In genomic region chr15:103147779-103148178, GRCm38 (mm10) we compare ENCODE assay signal across 13 mouse cellular contexts. TPM values are rescaled to one million over a fixed set of nuclear protein-coding genes. Genes with fewer than 3 reads are reported as not detected.
A peak's percentile ranks its signal among the peaks of the same experiment; 100 is the strongest.
DNase-seq lines count a peak whose midpoint lies in the region; ATAC-seq lines count a peak whose summit lies in the region.
"Had no signal": no experiment of that assay in that cellular context is flagged by ENCODE, and none has a peak within 500 bp of the region (broad histone marks: within the 10 kb centered on the region; RNA-seq: fewer than 3 reads in every experiment).

No protein-coding gene starts in this region.

- H3K4me3 ChIP-seq in forebrain, embryonic 14.5 days (ENCODE audit: low read depth, low read length): no peak overlapping the region
- H3K4me3 ChIP-seq in forebrain, embryonic 11.5 days (ENCODE audit: low read depth, low read length): no peak overlapping the region
- H3K4me3 ChIP-seq in lung, embryonic 15.5 days: no peak overlapping the region
- no peak overlapping the region for H3K4me3 ChIP-seq in forebrain, embryonic 16.5 days (replicated peaks; ENCODE audit: low read length)

- WGBS in forebrain, embryonic 14.5 days: 18% methylated on average over 9 of the region's 9 CpGs
- 47% methylated on average over 9 of the region's 9 CpGs for WGBS in forebrain, embryonic 11.5 days
- 53% methylated on average over 9 of the region's 9 CpGs for WGBS in lung, embryonic 15.5 days
- 19% methylated on average over 9 of the region's 9 CpGs for WGBS in forebrain, embryonic 16.5 days

- no peak overlapping the region for H3K27ac ChIP-seq in forebrain, embryonic 14.5 days (ENCODE audit: low read depth, low read length)
- H3K27ac ChIP-seq in forebrain, embryonic 11.5 days (ENCODE audit: low read depth, low read length): no peak overlapping the region
- H3K27ac ChIP-seq in lung, embryonic 15.5 days: no peak overlapping the region
- no peak overlapping the region; the same call in 1 of the 2 replicates for H3K27ac ChIP-seq in forebrain, embryonic 16.5 days (ENCODE audit: low read length)
- H3K27ac ChIP-seq: embryonic facial prominence, embryonic 15.5 days; kidney, postnatal 0 days had no signal

- H3K36me3 ChIP-seq in forebrain, embryonic 14.5 days (ENCODE audit: control insufficient read depth, insufficient read depth, low read length): no peaks in the 10 kb centered on the region
- H3K36me3 ChIP-seq in forebrain, embryonic 11.5 days (ENCODE audit: control insufficient read depth, insufficient read depth, low read length): no peaks in the 10 kb centered on the region
- no peaks in the 10 kb centered on the region for H3K36me3 ChIP-seq in lung, embryonic 15.5 days
- no peaks in the 10 kb centered on the region for H3K36me3 ChIP-seq in forebrain, embryonic 16.5 days (ENCODE audit: control insufficient read depth, insufficient read depth)
- H3K36me3 ChIP-seq: embryonic facial prominence, embryonic 15.5 days had no signal

- no peak overlapping the region for H3K4me2 ChIP-seq in forebrain, embryonic 14.5 days (ENCODE audit: low read length)
- H3K4me2 ChIP-seq in forebrain, embryonic 11.5 days (ENCODE audit: low read depth, low read length, severe bottlenecking): no peak overlapping the region
- H3K4me2 ChIP-seq in lung, embryonic 15.5 days: no peak overlapping the region
- no peak overlapping the region for H3K4me2 ChIP-seq in forebrain, embryonic 16.5 days (ENCODE audit: low read length)

- H3K9ac ChIP-seq in forebrain, embryonic 14.5 days (ENCODE audit: low read length): no peak overlapping the region
- H3K9ac ChIP-seq in forebrain, embryonic 11.5 days (ENCODE audit: low read length): no peak overlapping the region
- H3K9ac ChIP-seq in lung, embryonic 15.5 days: no peak overlapping the region
- H3K9ac ChIP-seq in forebrain, embryonic 16.5 days (replicated peaks; ENCODE audit: low read depth, low read length): no peak overlapping the region

- DNase-seq in forebrain, embryonic 14.5 days (ENCODE audit: low spot score): peak; percentile 73
- no peak for DNase-seq in forebrain, embryonic 11.5 days (ENCODE audit: low spot score)
- no peak for DNase-seq in lung, postnatal 4 days
- DNase-seq in kidney, postnatal 36 days: peak; percentile 64 to 65
- DNase-seq in gastrocnemius, postnatal 36 days: no peak
- DNase-seq in ovary, postnatal 36 days (ENCODE audit: low spot score): no peak
- DNase-seq: cerebellum, adult 2 months; lung, postnatal 10 days had no signal

- H3K9me3 ChIP-seq in forebrain, embryonic 14.5 days (replicated peaks; ENCODE audit: control insufficient read depth, low read length): no peaks in the 10 kb centered on the region
- H3K9me3 ChIP-seq in forebrain, embryonic 11.5 days (ENCODE audit: control insufficient read depth, low read length): no peaks in the 10 kb centered on the region
- H3K9me3 ChIP-seq in lung, embryonic 15.5 days: no peaks in the 10 kb centered on the region
- H3K9me3 ChIP-seq in forebrain, embryonic 16.5 days (ENCODE audit: control insufficient read depth, low read length): no peaks in the 10 kb centered on the region
- H3K9me3 ChIP-seq: embryonic facial prominence, embryonic 15.5 days had no signal

- peaks cover 10% of the 10 kb centered on the region for H3K4me1 ChIP-seq in forebrain, embryonic 14.5 days (ENCODE audit: control insufficient read depth, insufficient read depth, low read length)
- H3K4me1 ChIP-seq in forebrain, embryonic 11.5 days (replicated peaks; ENCODE audit: control insufficient read depth, insufficient read depth, low read length): peaks cover 5% of the 10 kb centered on the region; the same call in 1 of the 2 replicates
- peaks cover 9% of the 10 kb centered on the region for H3K4me1 ChIP-seq in lung, embryonic 15.5 days
- H3K4me1 ChIP-seq in forebrain, embryonic 16.5 days (replicated peaks; ENCODE audit: control insufficient read depth, insufficient read depth, low read length): peaks cover 23% of the 10 kb centered on the region

- peak; percentile 36; the same call in 1 of the 2 replicates for ATAC-seq in forebrain, embryonic 14.5 days
- ATAC-seq in forebrain, embryonic 11.5 days (replicated peaks; ENCODE audit: low FRiP score): no peak
- ATAC-seq in lung, embryonic 15.5 days (ENCODE audit: borderline replicate concordance, extremely low read depth, low FRiP score, low TSS enrichment): peak; percentile 31; the same call in 1 of the 2 replicates
- 0 out of 2 replicates have a peak, but pooled peaks have one; percentile 27 for ATAC-seq in forebrain, embryonic 16.5 days
- ATAC-seq: activated CD4-positive, CD25-positive, alpha-beta regulatory T cell, adult 4 months had no signal

- intact Hi-C loops in gastrocnemius, postnatal 36 days (cut with DNase I): no loop called here

- H3K27me3 ChIP-seq in forebrain, embryonic 14.5 days (replicated peaks; ENCODE audit: control insufficient read depth, insufficient read depth, low read length): peaks cover 16% of the 10 kb centered on the region
- peaks cover 25% of the 10 kb centered on the region for H3K27me3 ChIP-seq in forebrain, embryonic 11.5 days (ENCODE audit: control insufficient read depth, insufficient read depth, low read length)
- peaks cover 74% of the 10 kb centered on the region for H3K27me3 ChIP-seq in lung, embryonic 15.5 days
- H3K27me3 ChIP-seq in forebrain, embryonic 16.5 days (replicated peaks; ENCODE audit: control insufficient read depth, insufficient read depth, low read length): peaks cover 17% of the 10 kb centered on the region

RNA-seq across cellular contexts. Expression of gene Smug1, which starts 19.1 kb away (rescaled TPM):
- 25.3 and 26.5 TPM in 2 replicates for polyA plus RNA-seq in forebrain, embryonic 14.5 days (2014; fragmentation: Nextera tagmentation; extraction: Ambion mirVana)
- 20.5 and 23.3 TPM in 2 replicates for polyA plus RNA-seq in forebrain, embryonic 11.5 days (2014; fragmentation: Nextera tagmentation; extraction: Ambion mirVana)
- polyA plus RNA-seq in lung, embryonic 15.5 days (2015; fragmentation: Nextera tagmentation; extraction: Ambion mirVana): 16.1 and 17.6 TPM in 2 replicates
- 28.0 and 29.2 TPM in 2 replicates for polyA plus RNA-seq in forebrain, embryonic 16.5 days (2015; fragmentation: Nextera tagmentation; extraction: Ambion mirVana)
- total RNA-seq in gastrocnemius, postnatal 36 days (2021): 10 to 100 TPM in 1 of 2 experiments, 1 to 10 TPM in 1; 9.9 to 11.3 TPM

Comparison
In these comparisons a context has a peak if more than half of its experiments do, and no peak if none do; other contexts are left out.
1. DNase-seq: peak in forebrain, embryonic 14.5 days (single experiment) and kidney, postnatal 36 days (2 of 2); none in forebrain, embryonic 11.5 days (single experiment), lung, postnatal 4 days (0 of 2), gastrocnemius, postnatal 36 days (0 of 2) and ovary, postnatal 36 days (single experiment).